Mouse (Mus musculus) liver, postnatal 0 days (tissue): Measurements from ENCODE around the gene Fxyd5.

Source experiments
- CTCF ChIP-seq: sonication (generic); IDR thresholded peaks from 2 replicates; pipeline ENCODE4 v1.5.1; 2016; ENCODE audit warnings: antibody characterized with exemption, low read depth
- EP300 ChIP-seq: IDR thresholded peaks from 2 replicates; pipeline ENCODE4 v1.6.1; 2016; ENCODE audit warnings: antibody characterized with exemption, low read depth, mild to moderate bottlenecking

GRCm38 (mm10) chr7:31077470-31077869, 35.2 kb upstream of the Fxyd5 start:
- TF ChIP-seq CTCF: no peak
- TF ChIP-seq EP300: no peak
